Mouse (Mus musculus) retina, postnatal 1 day (tissue): ENCODE data around the gene Tasp1.
"Not testable (repeated sequence)": the region's sequence is repeated elsewhere in the genome, so short reads cannot be mapped to it uniquely, and the experiment has no call there.

Source experiments
- DNase-seq: peaks from one replicate; pipeline ENCODE4 v3.0.0-alpha.2; 2012

The Tasp1 gene

GRCm38 (mm10) chr2:139878052-139878621 lies 188.5 kb downstream of the Tasp1 start:
- no peak for DNase-seq

- DNase-seq = no peak
Observed at GRCm38 (mm10) chr2:139875876-139876275, 190.7 kb downstream of the Tasp1 start.

- DNase-seq = no peak
Observed at GRCm38 (mm10) chr2:139874173-139874572, 192.4 kb downstream of the Tasp1 start.

DNA sequence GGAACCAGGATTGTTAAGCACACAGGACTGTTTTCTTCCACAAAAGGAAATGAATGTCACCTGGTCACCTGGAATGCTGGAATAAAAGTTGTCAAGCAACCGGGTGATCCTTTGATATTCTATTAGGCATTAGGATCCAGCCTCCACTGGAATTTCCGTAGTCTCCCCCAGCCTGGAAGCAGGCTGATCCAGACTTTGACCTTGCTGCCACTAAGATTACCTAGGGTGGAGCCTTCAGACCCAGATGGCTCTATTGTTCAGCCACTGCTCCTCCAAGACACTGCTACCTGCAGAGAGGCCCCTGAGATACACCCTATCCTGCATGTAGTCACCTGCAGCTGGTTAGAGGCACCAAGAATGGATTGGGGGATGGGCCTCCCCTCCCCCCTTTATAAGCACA lies 192.8 kb downstream of the Tasp1 start:
- DNase-seq = no peak

- DNase-seq = not testable (repeated sequence)
Observed at GRCm38 (mm10) chr2:139869071-139869470, 197.5 kb downstream of the Tasp1 start.

DNA sequence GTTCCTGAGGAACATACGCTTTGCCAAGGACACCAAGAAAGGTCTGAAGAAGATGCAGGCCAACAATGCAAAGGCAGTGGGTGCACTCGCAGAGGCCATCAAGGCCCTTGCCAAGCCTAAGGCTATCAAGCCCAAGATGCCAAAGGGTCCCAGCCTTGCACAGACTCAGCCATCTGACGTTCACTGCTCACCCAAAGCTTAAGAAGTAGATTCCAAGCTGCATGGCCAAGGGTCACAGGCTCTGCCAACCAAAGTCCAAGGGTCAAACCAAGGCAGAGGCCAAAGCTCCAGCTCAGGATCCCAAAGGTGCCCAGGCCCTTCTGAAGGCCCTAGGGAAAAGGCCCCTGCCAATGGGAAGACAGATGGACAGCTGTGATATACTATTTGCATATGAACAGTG lies 203.2 kb downstream of the Tasp1 start:
- not testable (repeated sequence) for DNase-seq

- DNase-seq = no peak
Observed at GRCm38 (mm10) chr2:139860133-139860494, 206.5 kb downstream of the Tasp1 start.

DNA sequence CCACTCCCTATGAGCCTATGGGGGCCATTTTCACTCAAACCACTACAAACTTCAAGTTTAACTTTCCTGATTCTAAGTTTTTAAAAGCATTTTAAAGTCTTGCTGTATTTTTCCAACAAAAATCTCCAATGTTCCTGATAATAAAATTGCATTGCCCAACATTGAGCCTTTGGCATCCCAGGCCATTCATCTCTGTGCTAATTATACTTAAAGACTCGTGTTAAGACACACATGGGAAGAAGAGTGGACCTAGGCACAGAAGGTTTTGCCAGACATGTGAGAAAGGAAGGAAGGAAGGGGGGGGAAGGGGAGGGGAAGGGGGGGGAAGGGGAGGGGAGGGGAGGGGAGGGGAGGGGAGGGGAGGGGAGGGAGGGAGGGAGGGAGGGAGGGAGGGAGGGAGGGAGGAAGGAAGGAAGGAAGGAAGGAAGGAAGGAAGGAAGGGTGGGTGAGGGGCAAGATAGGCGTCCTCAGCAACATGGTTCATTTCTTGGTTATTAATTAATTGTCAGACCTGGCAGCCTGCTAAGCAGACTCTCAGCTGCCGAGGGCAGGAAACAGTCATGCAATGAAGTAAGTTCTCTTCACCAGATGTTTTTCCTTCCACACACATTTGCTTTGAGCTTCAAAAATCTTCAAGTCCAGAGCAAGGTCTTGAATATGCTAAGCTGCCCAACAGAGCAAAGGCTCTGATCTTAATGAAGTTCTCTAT lies 207.0 kb downstream of the Tasp1 start:
- DNase-seq = no peak

- DNase-seq = no peak
Observed at GRCm38 (mm10) chr2:139849621-139850020, 217.0 kb downstream of the Tasp1 start.

DNA sequence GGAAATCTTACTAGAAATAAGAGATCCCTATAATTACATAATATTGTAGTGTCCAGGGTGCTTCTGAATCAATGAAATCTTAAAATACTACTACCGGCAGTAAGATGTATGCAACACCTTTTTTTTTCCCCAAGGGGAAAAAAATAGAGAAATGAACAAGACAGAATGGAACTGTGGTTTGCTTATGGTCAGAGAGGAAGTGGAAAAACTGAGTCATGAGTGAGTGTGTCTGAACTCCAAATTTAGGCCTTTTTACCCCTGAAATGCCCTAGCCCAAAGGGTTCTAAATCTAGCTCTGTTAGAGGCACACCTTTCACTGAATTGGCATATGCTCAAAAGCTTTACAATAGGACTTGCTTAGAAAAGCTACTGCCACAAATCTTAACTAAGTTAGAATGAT lies 225.2 kb downstream of the Tasp1 start:
- DNase-seq = no peak

DNA sequence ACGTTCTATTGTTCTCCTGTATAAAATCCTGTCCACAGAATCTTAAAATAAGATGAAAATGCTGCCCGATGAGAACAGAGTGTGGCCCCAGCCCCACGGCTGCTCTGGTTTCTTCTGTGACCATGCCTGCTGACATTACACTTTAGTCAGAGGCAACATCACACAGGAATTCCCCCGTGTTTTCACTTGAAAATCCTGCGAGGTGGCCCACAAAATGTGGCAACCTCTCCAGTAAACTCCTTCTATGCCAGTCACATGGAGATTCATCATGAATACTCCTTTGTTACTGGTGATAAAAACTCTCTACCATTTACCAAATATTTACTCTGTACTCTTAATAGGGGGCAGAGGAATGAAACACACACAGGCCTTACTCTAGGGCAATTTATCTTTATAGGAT lies 225.7 kb downstream of the Tasp1 start:
- DNase-seq = no peak

DNA sequence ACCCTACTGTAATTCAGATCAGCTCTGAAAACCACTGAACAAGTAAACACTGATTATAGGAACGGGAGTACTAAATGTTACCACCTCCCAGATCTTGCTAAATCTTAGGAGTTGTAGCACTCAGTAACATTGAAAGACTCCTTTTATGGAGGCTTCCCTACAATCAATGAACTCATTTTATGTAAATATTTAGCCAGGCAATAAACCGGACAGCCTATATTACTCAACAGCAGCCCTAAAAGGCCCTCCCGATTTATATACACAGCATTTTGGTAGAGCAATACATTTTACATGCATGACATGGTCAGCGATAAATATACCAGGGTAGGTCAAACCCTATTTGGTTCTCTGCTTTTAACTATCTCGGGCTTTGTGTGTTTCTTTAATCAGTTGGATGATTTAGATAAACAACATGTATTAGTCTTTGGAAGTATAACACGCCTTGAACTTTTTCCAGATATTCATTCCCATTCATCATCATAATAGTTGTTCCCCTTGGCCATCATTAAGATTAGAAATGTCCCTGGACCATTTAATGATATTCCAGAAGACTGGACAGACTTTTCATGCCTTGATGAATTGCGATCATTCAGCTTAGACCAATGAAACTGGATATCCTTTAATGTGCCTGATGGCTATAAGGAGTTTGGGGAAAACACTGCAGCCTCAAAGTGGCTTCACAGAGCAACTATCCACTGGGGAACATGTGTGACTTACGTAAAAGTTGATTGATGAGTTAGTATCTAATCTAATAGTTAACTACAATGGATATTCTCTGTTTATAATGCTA lies 244.8 kb downstream of the Tasp1 start:
- DNase-seq = no peak

- DNase-seq = no peak
Observed at GRCm38 (mm10) chr2:139817275-139817674, 249.3 kb downstream of the Tasp1 start.

- no peak for DNase-seq
Observed at GRCm38 (mm10) chr2:139807887-139808286, 258.7 kb downstream of the Tasp1 start.

- no peak for DNase-seq
Observed at GRCm38 (mm10) chr2:139804041-139804440, 262.6 kb downstream of the Tasp1 start.

DNA sequence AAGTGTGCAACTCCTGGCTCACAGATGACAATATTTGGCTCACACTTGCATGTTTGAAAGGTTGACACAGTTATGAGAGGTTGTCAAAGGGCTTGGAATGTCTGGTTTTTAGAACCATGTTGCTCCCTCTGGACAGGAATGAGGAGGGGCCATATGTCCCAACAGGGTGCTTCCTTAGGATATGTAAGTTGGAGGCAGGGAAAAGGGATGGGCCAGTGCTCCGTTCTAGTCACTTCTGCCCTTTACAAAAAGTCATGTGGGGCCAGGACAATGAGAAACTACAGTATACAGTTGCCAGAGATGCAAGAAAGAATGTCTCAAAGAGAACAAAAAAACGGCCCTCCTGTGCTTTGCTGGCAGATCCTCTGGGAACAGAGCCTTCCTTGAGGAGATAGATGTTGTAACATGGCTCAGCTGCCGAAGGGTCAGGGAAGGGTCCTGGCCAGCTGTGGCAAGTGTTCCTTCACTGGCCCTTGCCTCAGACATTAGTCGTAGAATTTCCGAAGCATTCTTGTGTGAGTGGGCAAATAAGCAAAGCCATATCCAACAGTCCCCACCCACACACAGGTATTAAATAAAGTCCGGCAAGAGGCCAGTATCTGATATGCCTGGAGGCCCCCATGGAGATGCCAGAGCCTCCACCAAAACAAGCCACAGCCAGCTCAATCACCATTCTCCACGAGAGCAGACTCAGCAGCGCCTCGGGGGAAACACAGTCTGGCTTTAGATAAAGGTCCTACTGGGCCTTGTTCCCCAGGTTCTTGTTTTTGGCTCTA lies 274.1 kb downstream of the Tasp1 start:
- no peak for DNase-seq

DNA sequence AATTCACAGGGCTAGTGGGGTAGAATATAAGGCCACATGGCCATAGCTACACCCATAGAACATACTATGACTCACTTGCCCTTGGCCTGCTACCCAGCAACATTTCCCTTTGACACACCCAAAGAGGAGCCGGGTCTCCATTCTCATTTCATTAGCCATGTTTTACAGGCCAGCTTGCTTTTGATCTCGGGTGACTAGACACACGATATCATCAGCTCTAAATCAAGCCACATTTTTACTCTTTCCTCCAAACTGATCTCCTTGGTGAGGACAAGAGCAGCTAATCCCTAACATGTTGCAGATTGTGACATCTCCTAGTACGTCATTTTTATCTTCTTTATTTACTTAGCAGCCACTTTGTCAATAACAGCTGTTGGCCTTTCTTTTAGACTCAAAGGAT lies 277.9 kb downstream of the Tasp1 start:
- no peak for DNase-seq

DNA sequence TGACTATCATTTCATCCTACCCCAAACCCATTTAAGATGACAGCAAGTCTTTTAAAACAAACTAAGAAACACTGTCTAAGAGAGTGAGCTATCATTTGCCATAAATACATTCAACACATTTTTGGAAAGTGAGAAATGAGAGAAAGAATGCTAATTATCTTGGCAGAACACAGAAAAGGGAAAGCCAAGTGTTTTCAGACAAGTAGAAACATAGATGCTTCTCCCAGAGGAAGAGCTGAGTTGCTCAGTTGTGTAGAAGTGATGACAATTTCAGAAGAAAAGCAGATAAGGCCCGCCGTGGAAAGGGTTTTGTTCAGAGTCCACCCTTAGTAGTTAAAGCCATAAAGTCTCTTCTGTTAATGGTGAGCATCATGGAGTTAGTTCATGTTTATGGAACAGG lies 281.7 kb downstream of the Tasp1 start:
- DNase-seq = no peak

DNA sequence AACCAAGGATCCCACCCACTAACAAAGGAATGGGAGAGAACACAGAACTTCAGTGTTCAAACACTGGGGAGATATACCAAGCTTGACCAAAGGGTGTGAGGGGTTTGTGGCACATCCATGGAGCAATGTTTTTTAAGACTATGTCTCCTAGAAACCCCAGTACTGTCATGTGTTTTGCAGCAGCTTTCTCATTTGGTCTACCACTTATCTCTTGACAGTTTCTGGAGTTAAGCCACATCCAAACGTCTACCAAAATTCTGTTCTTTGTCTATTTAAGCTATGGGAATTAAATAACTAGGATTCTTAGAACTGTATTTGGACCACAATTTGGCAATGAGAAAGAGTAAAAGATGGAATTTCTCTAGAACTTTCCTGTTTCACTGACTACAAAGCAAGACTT lies 282.1 kb downstream of the Tasp1 start:
- DNase-seq = no peak
